Mouse (Mus musculus): Measurements from ENCODE around the gene Ccl25. TPM values are rescaled to one million over a fixed set of nuclear protein-coding genes. Genes with fewer than 3 reads are reported as not detected.
"Not testable (repeated sequence)": the region's sequence is repeated elsewhere in the genome, so short reads cannot be mapped to it uniquely, and the experiment has no call there.

Ccl25 gene
- polyA plus RNA-seq, 1 experiment = 17.2 TPM

- TF ChIP-seq CTCF (IDR thresholded peaks at IDR 0.05; ENCODE audit: borderline replicate concordance, insufficient read depth, low read depth, low read length) = no peak
- no peak for TF ChIP-seq POLR2A (IDR thresholded peaks at IDR 0.05; ENCODE audit: borderline replicate concordance, insufficient read depth, low read length)
- H3K4me3 ChIP-seq (replicated peaks; ENCODE audit: insufficient read depth, low read depth, low read length) = no peak overlapping the region
- WGBS = 57% methylated on average over 7 of the region's 7 CpGs
- H3K27me3 ChIP-seq (ENCODE audit: control insufficient read depth, insufficient read depth, low read length) = no peaks in the 10 kb centered on the region
- no peak for DNase-seq
- no peak overlapping the region for H3K27ac ChIP-seq (ENCODE audit: insufficient read depth, low read length)
- no peaks in the 10 kb centered on the region for H3K4me1 ChIP-seq (ENCODE audit: control insufficient read depth, insufficient read depth, low read length)
Observed at GRCm38 (mm10) chr8:4347661-4348060, 22.7 kb downstream of the Ccl25 start.

- DNase-seq = no peak
- H3K4me1 ChIP-seq (ENCODE audit: control insufficient read depth, insufficient read depth, low read length) = no peaks in the 10 kb centered on the region
- TF ChIP-seq CTCF (IDR thresholded peaks at IDR 0.05; ENCODE audit: borderline replicate concordance, insufficient read depth, low read depth, low read length) (no peak), POLR2A (IDR thresholded peaks at IDR 0.05; ENCODE audit: borderline replicate concordance, insufficient read depth, low read length) (no peak)
- H3K4me3 ChIP-seq (replicated peaks; ENCODE audit: insufficient read depth, low read depth, low read length) = no peak overlapping the region
- H3K27ac ChIP-seq (ENCODE audit: insufficient read depth, low read length) = no peak overlapping the region
- no peaks in the 10 kb centered on the region for H3K27me3 ChIP-seq (ENCODE audit: control insufficient read depth, insufficient read depth, low read length)
- whole genome bisulfite sequencing = 41% methylated on average over 12 of the region's 12 CpGs
Observed at GRCm38 (mm10) chr8:4348275-4348674, 23.3 kb downstream of the Ccl25 start.

- H3K27me3 ChIP-seq (ENCODE audit: control insufficient read depth, insufficient read depth, low read length) = no peaks in the 10 kb centered on the region
- no peaks in the 10 kb centered on the region for H3K4me1 ChIP-seq (ENCODE audit: control insufficient read depth, insufficient read depth, low read length)
- no peak overlapping the region for H3K27ac ChIP-seq (ENCODE audit: insufficient read depth, low read length)
- TF ChIP-seq POLR2A (IDR thresholded peaks at IDR 0.05; ENCODE audit: borderline replicate concordance, insufficient read depth, low read length) = no peak
- no peak for TF ChIP-seq CTCF (IDR thresholded peaks at IDR 0.05; ENCODE audit: borderline replicate concordance, insufficient read depth, low read depth, low read length)
- WGBS = 67% methylated on average over 1 of the region's 1 CpGs
- no peak overlapping the region for H3K4me3 ChIP-seq (replicated peaks; ENCODE audit: insufficient read depth, low read depth, low read length)
- no peak for DNase-seq
Observed at GRCm38 (mm10) chr8:4349335-4349734, 24.3 kb downstream of the Ccl25 start.

GRCm38 (mm10) chr8:4350618-4351017 is 25.6 kb downstream of the Ccl25 start:
- Histone ChIP-seq H3K27ac (ENCODE audit: insufficient read depth, low read length) (no peak overlapping the region), H3K4me1 (ENCODE audit: control insufficient read depth, insufficient read depth, low read length) (no peaks in the 10 kb centered on the region)
- 85% methylated on average over 3 of the region's 3 CpGs for WGBS

GRCm38 (mm10) chr8:4352562-4352961 is 27.6 kb downstream of the Ccl25 start:
- not testable (repeated sequence) for DNase-seq; H3K27ac ChIP-seq (ENCODE audit: insufficient read depth, low read length); H3K4me3 ChIP-seq (replicated peaks; ENCODE audit: insufficient read depth, low read depth, low read length); H3K4me1 ChIP-seq (ENCODE audit: control insufficient read depth, insufficient read depth, low read length); H3K27me3 ChIP-seq (ENCODE audit: control insufficient read depth, insufficient read depth, low read length)
- WGBS = 93% methylated on average over 6 of the region's 6 CpGs

More at GRCm38 (mm10) chr8:4350618-4351017, 25.6 kb downstream of the Ccl25 start:
- TF ChIP-seq POLR2A (IDR thresholded peaks at IDR 0.05; ENCODE audit: borderline replicate concordance, insufficient read depth, low read length) = no peak
- TF ChIP-seq CTCF (IDR thresholded peaks at IDR 0.05; ENCODE audit: borderline replicate concordance, insufficient read depth, low read depth, low read length) = no peak
- Histone ChIP-seq H3K27me3 (ENCODE audit: control insufficient read depth, insufficient read depth, low read length) (no peaks in the 10 kb centered on the region), H3K4me3 (replicated peaks; ENCODE audit: insufficient read depth, low read depth, low read length) (no peak overlapping the region)
- DNase-seq = no peak

GRCm38 (mm10) chr8:4353741-4354140 is 28.7 kb downstream of the Ccl25 start:
- DNase-seq = no peak
- no peaks in the 10 kb centered on the region for H3K4me1 ChIP-seq (ENCODE audit: control insufficient read depth, insufficient read depth, low read length)
- no peaks in the 10 kb centered on the region; the same call in 1 of the 2 replicates for H3K27me3 ChIP-seq (ENCODE audit: control insufficient read depth, insufficient read depth, low read length)
- TF ChIP-seq POLR2A (IDR thresholded peaks at IDR 0.05; ENCODE audit: borderline replicate concordance, insufficient read depth, low read length) (no peak), CTCF (IDR thresholded peaks at IDR 0.05; ENCODE audit: borderline replicate concordance, insufficient read depth, low read depth, low read length) (no peak)
- 80% methylated on average over 4 of the region's 4 CpGs for WGBS
- H3K4me3 ChIP-seq (replicated peaks; ENCODE audit: insufficient read depth, low read depth, low read length) = no peak overlapping the region
- no peak overlapping the region for H3K27ac ChIP-seq (ENCODE audit: insufficient read depth, low read length)

DNA sequence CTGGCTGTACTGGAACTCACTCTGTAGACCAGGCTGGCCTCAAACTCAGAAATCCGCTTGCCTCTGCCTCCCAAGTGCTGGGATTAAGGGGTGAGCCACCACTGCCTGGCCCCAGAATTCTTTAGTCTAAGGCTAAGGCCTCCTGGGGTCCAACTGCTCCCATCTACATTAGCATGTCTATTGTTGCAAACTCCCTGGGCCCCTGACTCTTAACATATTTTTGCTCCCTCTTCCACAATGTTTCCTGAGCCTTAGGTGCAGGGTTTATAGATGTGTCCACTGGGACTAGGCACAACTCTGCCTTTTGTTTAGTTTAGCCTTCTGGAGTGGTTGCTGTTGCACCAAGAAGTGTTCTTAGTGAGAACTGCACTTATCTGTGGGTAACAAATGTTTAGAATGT is 29.5 kb downstream of the Ccl25 start:
- TF ChIP-seq POLR2A (IDR thresholded peaks at IDR 0.05; ENCODE audit: borderline replicate concordance, insufficient read depth, low read length) (no peak), CTCF (IDR thresholded peaks at IDR 0.05; ENCODE audit: borderline replicate concordance, insufficient read depth, low read depth, low read length) (no peak)
- 92% methylated on average over 1 of the region's 1 CpGs for WGBS
- H3K27me3 ChIP-seq (ENCODE audit: control insufficient read depth, insufficient read depth, low read length) = no peaks in the 10 kb centered on the region; the same call in 1 of the 2 replicates
- H3K4me3 ChIP-seq (replicated peaks; ENCODE audit: insufficient read depth, low read depth, low read length) = no peak overlapping the region
- no peaks in the 10 kb centered on the region for H3K4me1 ChIP-seq (ENCODE audit: control insufficient read depth, insufficient read depth, low read length)
- no peak for DNase-seq
- H3K27ac ChIP-seq (ENCODE audit: insufficient read depth, low read length) = no peak overlapping the region

GRCm38 (mm10) chr8:4355455-4355854 is 30.4 kb downstream of the Ccl25 start:
- no peaks in the 10 kb centered on the region for H3K4me1 ChIP-seq (ENCODE audit: control insufficient read depth, insufficient read depth, low read length)

More at GRCm38 (mm10) chr8:4355455-4355854, 30.4 kb downstream of the Ccl25 start:
- no peak overlapping the region for H3K4me3 ChIP-seq (replicated peaks; ENCODE audit: insufficient read depth, low read depth, low read length)
- TF ChIP-seq POLR2A (IDR thresholded peaks at IDR 0.05; ENCODE audit: borderline replicate concordance, insufficient read depth, low read length) (no peak), CTCF (IDR thresholded peaks at IDR 0.05; ENCODE audit: borderline replicate concordance, insufficient read depth, low read depth, low read length) (no peak)
- H3K27ac ChIP-seq (ENCODE audit: insufficient read depth, low read length) = no peak overlapping the region
- no peak for DNase-seq
- no peaks in the 10 kb centered on the region; the same call in 1 of the 2 replicates for H3K27me3 ChIP-seq (ENCODE audit: control insufficient read depth, insufficient read depth, low read length)
- 94% methylated on average over 10 of the region's 10 CpGs for WGBS
